Mouse (Mus musculus): ENCODE measurements at regions not wholly inside any gene's neighbourhood (a gene's known extent, or its start where the extent isn't known, plus 50 kb on each side); places are given as distances from the start of the nearest gene placed in this dataset.

- TF ChIP-seq POLR2A (IDR thresholded peaks at IDR 0.05; ENCODE audit: low read depth, low read length) (no peak), CTCF (IDR thresholded peaks at IDR 0.05; ENCODE audit: borderline replicate concordance, insufficient read depth, low read length) (no peak)
Observed at GRCm38 (mm10) chr17:49150971-49151422, 218.8 kb downstream of the Lrfn2 start.

All from embryonic fibroblast, embryonic 13.5 days (primary cell).